Mouse (Mus musculus): ENCODE measurements around the gene Usp6nl. TPM values are rescaled to one million over a fixed set of nuclear protein-coding genes. Genes with fewer than 3 reads are reported as not detected.

Gene Usp6nl
- polyA plus RNA-seq, 1 experiment: 6.8 TPM

- no peaks in the 10 kb centered on the region for H3K36me3 ChIP-seq (ENCODE audit: control insufficient read depth, insufficient read depth, low read length)
- DNase-seq (ENCODE audit: low read depth in 1 of 2, low spot score in 2 of 2): no peak
- H3K4me1 ChIP-seq (ENCODE audit: control insufficient read depth, insufficient read depth, insufficient read length): no peaks in the 10 kb centered on the region
- no peak overlapping the region for H3K27ac ChIP-seq (ENCODE audit: insufficient read depth, low read length)
- WGBS: 17% methylated on average over 5 of the region's 5 CpGs
- TF ChIP-seq CTCF (IDR thresholded peaks at IDR 0.05; ENCODE audit: extremely low read depth, insufficient read depth, insufficient read length, insufficient replicate concordance) (no peak), POLR2A (IDR thresholded peaks at IDR 0.05; ENCODE audit: low read depth, low read length) (no peak)
- no peaks in the 10 kb centered on the region for H3K27me3 ChIP-seq (ENCODE audit: control insufficient read depth, insufficient read depth, low read length)
- no peak overlapping the region for H3K4me3 ChIP-seq (ENCODE audit: extremely low read depth, insufficient read depth, insufficient read length)
Measured at GRCm38 (mm10) chr2:6493886-6494285, 171.4 kb downstream of the Usp6nl start.

Other genes with a start within 250 kb of the Usp6nl start
- gene Proser2, start 192.5 kb upstream of the Usp6nl start, polyA plus RNA-seq (2012; rRNA removed): 9.7 and 10.6 TPM in 2 replicates
- gene Echdc3, start 109.6 kb upstream of the Usp6nl start, polyA plus RNA-seq (2012; rRNA removed): 1.5 and 1.8 TPM in 2 replicates

Measured in spleen, adult 2 months (tissue).